Mouse (Mus musculus) intestine, embryonic 16.5 days (tissue): Measurements from ENCODE around the gene Cd163. TPM values are rescaled to one million over a fixed set of nuclear protein-coding genes. Genes with fewer than 3 reads are reported as not detected.

ENCODE experiments used
- ATAC-seq: fragments of 200-750 bp; cut with Nextera tagmentation; 2 replicates; pipeline ENCODE4 v1.8.0; 2017; ENCODE audit warnings: moderate TSS enrichment, moderate library complexity
- H3K27ac ChIP-seq: fragments of 300-500 bp; sonication (generic); 2 replicates; pipeline ENCODE4 v1.5.1; 2014; ENCODE audit warnings: mild to moderate bottlenecking, low read length
- H3K27me3 ChIP-seq: fragments of 300-500 bp; sonication (generic); replicated peaks from 2 replicates; pipeline ENCODE4 v1.6.1; 2014; ENCODE audit warnings: low read length, control low read depth, mixed read lengths; ENCODE audit not compliant: control insufficient read depth, insufficient read depth
- H3K36me3 ChIP-seq: fragments of 300-500 bp; sonication (generic); 2 replicates; pipeline ENCODE4 v1.6.1; 2014; ENCODE audit warnings: low read length, control low read depth; ENCODE audit not compliant: control insufficient read depth, insufficient read depth
- H3K4me1 ChIP-seq: fragments of 300-500 bp; sonication (generic); 2 replicates; pipeline ENCODE4 v1.6.1; 2014; ENCODE audit warnings: low read length, control low read depth, mixed read lengths; ENCODE audit not compliant: control insufficient read depth, insufficient read depth
- H3K4me2 ChIP-seq: fragments of 300-500 bp; sonication (generic); 2 replicates; pipeline ENCODE4 v1.6.1; 2014; ENCODE audit warnings: low read depth, low read length, control low read depth
- H3K4me3 ChIP-seq: fragments of 300-500 bp; sonication (generic); 2 replicates; pipeline ENCODE4 v1.5.1; 2014; ENCODE audit warnings: mild to moderate bottlenecking, low read length
- H3K9ac ChIP-seq: fragments of 300-500 bp; sonication (generic); 2 replicates; pipeline ENCODE4 v1.6.1; 2014; ENCODE audit warnings: low read depth, low read length
- H3K9me3 ChIP-seq: fragments of 300-500 bp; sonication (generic); 2 replicates; pipeline ENCODE4 v1.6.1; 2016; ENCODE audit warnings: low read length, control low read depth; ENCODE audit not compliant: control insufficient read depth
- WGBS: fragments of 180-500 bp; shearing (Covaris S2); extraction: QIAGEN DNeasy Blood & Tissue Kit; methylation state at CpG from one replicate; pipeline ENCODE4 v1.1.7; 2014; 5-methylcytosine and 5-hydroxymethylcytosine counted together
- polyA plus RNA-seq: library from polyadenylated mRNA; unstranded; fragments of >200 nt; fragmentation: Nextera tagmentation; extraction: Ambion mirVana; gene quantifications from 2 replicates; pipeline ENCODE4 v1.2.1, GENCODE M21; 2015

Gene Cd163
- polyA plus RNA-seq, 1 experiment from 2014 or later, result 0.43 TPM

DNA sequence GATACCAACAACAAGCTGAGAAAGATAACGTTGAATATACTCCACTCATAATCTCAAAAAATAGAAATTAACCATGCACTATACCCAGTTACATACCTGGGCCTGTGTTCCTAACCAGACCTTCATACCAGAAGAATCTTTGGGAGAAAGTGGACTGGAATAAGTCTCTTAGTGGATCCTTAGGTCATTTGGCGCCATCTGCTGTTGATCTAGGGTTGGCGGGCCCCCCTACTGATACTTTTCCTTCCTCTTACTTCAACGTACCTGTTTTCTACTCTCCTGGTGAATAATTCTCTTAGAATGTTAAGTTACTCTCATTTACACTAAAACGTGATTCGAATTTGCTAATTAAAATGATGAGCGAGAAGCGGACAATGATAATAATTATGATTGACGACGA lies 74.9 kb downstream of the Cd163 start:
- no peaks in the 10 kb centered on the region for H3K27me3 ChIP-seq
- H3K9me3 ChIP-seq, result no peaks in the 10 kb centered on the region
- no peak overlapping the region for H3K4me2 ChIP-seq
- H3K9ac ChIP-seq, result no peak overlapping the region
- no peaks in the 10 kb centered on the region for H3K36me3 ChIP-seq
- H3K27ac ChIP-seq, result no peak overlapping the region
- H3K4me3 ChIP-seq, result no peak overlapping the region
- 29% methylated on average over 10 of the region's 10 CpGs for WGBS
- H3K4me1 ChIP-seq, result no peaks in the 10 kb centered on the region
- ATAC-seq, result no peak

Other genes with a start within 250 kb of the Cd163 start
- not detected in 2 replicates for gene Vmn2r27, start 72.8 kb upstream of the Cd163 start, polyA plus RNA-seq
- gene Pex5, start 110.4 kb downstream of the Cd163 start, polyA plus RNA-seq, result 47.4 and 48.5 TPM in 2 replicates
- 3.5 and 4.1 TPM in 2 replicates for gene Clstn3, start 160.1 kb downstream of the Cd163 start, polyA plus RNA-seq
- 3.0 and 3.5 TPM in 2 replicates for gene C1rl, start 188.5 kb downstream of the Cd163 start, polyA plus RNA-seq
- gene C1ra, start 207.7 kb downstream of the Cd163 start, polyA plus RNA-seq, result 5.1 TPM in 2 replicates
- 6.3 and 6.6 TPM in 2 replicates for gene C1s1, start 237.7 kb downstream of the Cd163 start, polyA plus RNA-seq